Mouse (Mus musculus) neural tube, embryonic 13.5 days (tissue): ENCODE data around the gene Plekha3. TPM values are rescaled to one million over a fixed set of nuclear protein-coding genes. Genes with fewer than 3 reads are reported as not detected.

Experiments
- ATAC-seq: fragments of 200-750 bp; cut with Nextera tagmentation; 2 replicates; pipeline ENCODE4 v1.8.0; 2017; ENCODE audit warnings: low read depth, mild to moderate bottlenecking, moderate TSS enrichment, moderate library complexity
- H3K27ac ChIP-seq: fragments of 300-500 bp; sonication (generic); replicated peaks from 2 replicates; pipeline ENCODE4 v1.5.1; 2015; ENCODE audit warnings: moderate library complexity, mild to moderate bottlenecking, inconsistent platforms
- H3K27me3 ChIP-seq: fragments of 300-500 bp; sonication (generic); 2 replicates; pipeline ENCODE4 v1.6.1; 2015; ENCODE audit warnings: mild to moderate bottlenecking, inconsistent platforms
- H3K36me3 ChIP-seq: fragments of 300-500 bp; sonication (generic); 2 replicates; pipeline ENCODE4 v1.6.1; 2015; ENCODE audit warnings: mild to moderate bottlenecking, inconsistent platforms
- H3K4me1 ChIP-seq: fragments of 300-500 bp; sonication (generic); replicated peaks from 2 replicates; pipeline ENCODE4 v1.6.1; 2015; ENCODE audit warnings: inconsistent platforms
- H3K4me2 ChIP-seq: fragments of 300-500 bp; sonication (generic); 2 replicates; pipeline ENCODE4 v1.6.1; 2015; ENCODE audit warnings: inconsistent platforms, mild to moderate bottlenecking, moderate library complexity
- H3K4me3 ChIP-seq: fragments of 300-500 bp; sonication (generic); 2 replicates; pipeline ENCODE4 v1.5.1; 2015; ENCODE audit warnings: mild to moderate bottlenecking, inconsistent platforms
- H3K9ac ChIP-seq: fragments of 300-500 bp; sonication (generic); 2 replicates; pipeline ENCODE4 v1.6.1; 2015; ENCODE audit warnings: moderate library complexity, mild to moderate bottlenecking, inconsistent platforms
- H3K9me3 ChIP-seq: fragments of 300-500 bp; sonication (generic); 2 replicates; pipeline ENCODE4 v1.6.1; 2016; ENCODE audit warnings: inconsistent platforms
- WGBS: fragments of 180-500 bp; shearing (Covaris S2); methylation state at CpG from one replicate; pipeline ENCODE4 v1.1.7; 2015; 5-methylcytosine and 5-hydroxymethylcytosine counted together
- polyA plus RNA-seq: library from polyadenylated mRNA; unstranded; fragments of >200 nt; fragmentation: Nextera tagmentation; extraction: Ambion mirVana; gene quantifications from 2 replicates; pipeline ENCODE4 v1.2.1, GENCODE M21; 2015

Gene Plekha3
- 11.7 and 14.5 TPM in 2 replicates for polyA plus RNA-seq

- peak within 1 kb of the TSS; percentile 90 for H3K27ac ChIP-seq
- peaks cover 55% of the 10 kb centered on the region for H3K4me1 ChIP-seq
- peaks cover 7% of the 10 kb centered on the region; the same call in 1 of the 2 replicates for H3K36me3 ChIP-seq
- peak within 1 kb of the TSS; percentile 89 for H3K9ac ChIP-seq
- no peaks in the 10 kb centered on the region for H3K9me3 ChIP-seq
- H3K27me3 ChIP-seq = no peaks in the 10 kb centered on the region
- peak within 1 kb of the TSS; percentile 93 for H3K4me3 ChIP-seq
- WGBS = 4% methylated on average over 50 of the region's 52 CpGs
- peak within 1 kb of the TSS; percentile 76 for H3K4me2 ChIP-seq
- peak; percentile 68 for ATAC-seq
These were observed at the start of gene Plekha3 for GRCm38 (mm10) chr2:76674725-76675427. Gene Plekha3 (plus strand): TSS chr2:76675281.

GRCm38 (mm10) chr2:76630293-76630692 is 44.8 kb upstream of the Plekha3 start:
- no peak overlapping the region for H3K27ac ChIP-seq
- no peak for ATAC-seq
- peaks cover 5% of the 10 kb centered on the region; the same call in 1 of the 2 replicates for H3K9me3 ChIP-seq
- no peak overlapping the region for H3K4me3 ChIP-seq
- no peaks in the 10 kb centered on the region for H3K27me3 ChIP-seq
- H3K9ac ChIP-seq = no peak overlapping the region
- peaks cover 93% of the 10 kb centered on the region for H3K36me3 ChIP-seq
- H3K4me1 ChIP-seq = no peaks in the 10 kb centered on the region
- no peak overlapping the region for H3K4me2 ChIP-seq
- 94% methylated on average over 12 of the region's 12 CpGs for WGBS

GRCm38 (mm10) chr2:76631600-76631999 is 43.5 kb upstream of the Plekha3 start:
- Histone ChIP-seq H3K4me1 (no peaks in the 10 kb centered on the region), H3K36me3 (peaks cover 93% of the 10 kb centered on the region), H3K27me3 (no peaks in the 10 kb centered on the region), H3K27ac (no peak overlapping the region), H3K9me3 (no peaks in the 10 kb centered on the region), H3K4me3 (no peak overlapping the region), H3K9ac (no peak overlapping the region), H3K4me2 (no peak overlapping the region)
- ATAC-seq = no peak
- 85% methylated on average over 4 of the region's 4 CpGs for WGBS

- Histone ChIP-seq H3K36me3 (peaks cover 84% of the 10 kb centered on the region), H3K27ac (no peak overlapping the region), H3K4me2 (no peak overlapping the region), H3K9me3 (no peaks in the 10 kb centered on the region), H3K4me1 (no peaks in the 10 kb centered on the region; the same call in 1 of the 2 replicates), H3K4me3 (no peak overlapping the region), H3K9ac (no peak overlapping the region), H3K27me3 (no peaks in the 10 kb centered on the region)
- ATAC-seq = no peak
- WGBS = 95% methylated on average over 2 of the region's 2 CpGs
These were observed 35.4 kb upstream of the Plekha3 start for GRCm38 (mm10) chr2:76639637-76640036.

GRCm38 (mm10) chr2:76643801-76644200 is 31.3 kb upstream of the Plekha3 start:
- Histone ChIP-seq H3K27me3 (no peaks in the 10 kb centered on the region), H3K27ac (no peak overlapping the region), H3K4me3 (no peak overlapping the region), H3K9me3 (no peaks in the 10 kb centered on the region), H3K4me2 (no peak overlapping the region), H3K36me3 (peaks cover 49% of the 10 kb centered on the region), H3K9ac (no peak overlapping the region), H3K4me1 (peaks cover 24% of the 10 kb centered on the region)
- no peak for ATAC-seq

GRCm38 (mm10) chr2:76647441-76647869 is 27.6 kb upstream of the Plekha3 start:
- WGBS = under 1% methylated on average over 27 of the region's 32 CpGs
- peak overlapping the region; percentile 94 for H3K27ac ChIP-seq
- peak overlapping the region; percentile 87 for H3K9ac ChIP-seq
- peak overlapping the region; percentile 82 for H3K4me3 ChIP-seq
- H3K4me2 ChIP-seq = peak overlapping the region; percentile 75
- H3K4me1 ChIP-seq = peaks cover 25% of the 10 kb centered on the region
- ATAC-seq = peak; percentile 65
- peaks cover 16% of the 10 kb centered on the region for H3K36me3 ChIP-seq
- no peaks in the 10 kb centered on the region for H3K27me3 ChIP-seq
- no peaks in the 10 kb centered on the region for H3K9me3 ChIP-seq

GRCm38 (mm10) chr2:76647883-76648570 is 27.1 kb upstream of the Plekha3 start, which contains the start of the genes Prkra and Pjvk:
Gene Prkra (minus strand): TSS chr2:76648015.
Gene Pjvk (plus strand): TSS chr2:76648476.
- peak; percentile 99 for ATAC-seq
- Histone ChIP-seq H3K4me1 (peaks cover 25% of the 10 kb centered on the region), H3K36me3 (peaks cover 10% of the 10 kb centered on the region), H3K4me3 (peak within 1 kb of the TSS; percentile 82), H3K27ac (peak within 1 kb of the TSS; percentile 94), H3K4me2 (peak within 1 kb of the TSS; percentile 75), H3K9ac (peak within 1 kb of the TSS; percentile 87), H3K27me3 (no peaks in the 10 kb centered on the region), H3K9me3 (no peaks in the 10 kb centered on the region)
- WGBS = under 1% methylated on average over 42 of the region's 42 CpGs

GRCm38 (mm10) chr2:76648666-76649141 is 26.4 kb upstream of the Plekha3 start:
- H3K27me3 ChIP-seq = no peaks in the 10 kb centered on the region
- 34% methylated on average over 13 of the region's 13 CpGs for WGBS
- peak overlapping the region; percentile 94 for H3K27ac ChIP-seq
- peaks cover 6% of the 10 kb centered on the region for H3K36me3 ChIP-seq
- ATAC-seq = peak; percentile 48
- peak overlapping the region; percentile 75 for H3K4me2 ChIP-seq
- H3K9me3 ChIP-seq = no peaks in the 10 kb centered on the region
- peaks cover 25% of the 10 kb centered on the region for H3K4me1 ChIP-seq
- peak overlapping the region; percentile 82 for H3K4me3 ChIP-seq
- H3K9ac ChIP-seq = peak overlapping the region; percentile 71

- no peaks in the 10 kb centered on the region for H3K36me3 ChIP-seq
- H3K4me3 ChIP-seq = no peak overlapping the region
- no peak for ATAC-seq
- WGBS = 97% methylated on average over 4 of the region's 4 CpGs
- no peak overlapping the region for H3K9ac ChIP-seq
- H3K9me3 ChIP-seq = no peaks in the 10 kb centered on the region
- peaks cover 6% of the 10 kb centered on the region; the same call in 1 of the 2 replicates for H3K4me1 ChIP-seq
- H3K27me3 ChIP-seq = no peaks in the 10 kb centered on the region
- H3K4me2 ChIP-seq = no peak overlapping the region
- no peak overlapping the region for H3K27ac ChIP-seq
These were observed 22.0 kb upstream of the Plekha3 start for GRCm38 (mm10) chr2:76653070-76653469.

- H3K9ac ChIP-seq = no peak overlapping the region
- H3K27me3 ChIP-seq = no peaks in the 10 kb centered on the region
- no peaks in the 10 kb centered on the region for H3K9me3 ChIP-seq
- no peak overlapping the region for H3K4me2 ChIP-seq
- no peaks in the 10 kb centered on the region for H3K36me3 ChIP-seq
- no peaks in the 10 kb centered on the region for H3K4me1 ChIP-seq
- ATAC-seq = no peak
- no peak overlapping the region for H3K27ac ChIP-seq
- H3K4me3 ChIP-seq = no peak overlapping the region
- 86% methylated on average over 5 of the region's 5 CpGs for WGBS
These were observed 20.4 kb upstream of the Plekha3 start for GRCm38 (mm10) chr2:76654646-76655045.

GRCm38 (mm10) chr2:76655444-76655843 is 19.6 kb upstream of the Plekha3 start:
- H3K9ac ChIP-seq = no peak overlapping the region
- H3K4me2 ChIP-seq = no peak overlapping the region
- no peak overlapping the region for H3K27ac ChIP-seq
- H3K9me3 ChIP-seq = no peaks in the 10 kb centered on the region
- ATAC-seq = no peak
- no peaks in the 10 kb centered on the region for H3K36me3 ChIP-seq
- no peaks in the 10 kb centered on the region for H3K4me1 ChIP-seq
- H3K27me3 ChIP-seq = no peaks in the 10 kb centered on the region
- H3K4me3 ChIP-seq = no peak overlapping the region
- WGBS = 75% methylated on average over 3 of the region's 3 CpGs

- WGBS = 11% methylated on average over 1 of the region's 1 CpGs
These were observed 19.1 kb upstream of the Plekha3 start for GRCm38 (mm10) chr2:76655982-76656381.

More at GRCm38 (mm10) chr2:76655982-76656381, 19.1 kb upstream of the Plekha3 start:
- H3K4me1 ChIP-seq = no peaks in the 10 kb centered on the region
- H3K9ac ChIP-seq = no peak overlapping the region
- no peaks in the 10 kb centered on the region for H3K36me3 ChIP-seq
- ATAC-seq = no peak
- no peaks in the 10 kb centered on the region for H3K9me3 ChIP-seq
- no peak overlapping the region for H3K4me2 ChIP-seq
- H3K27ac ChIP-seq = no peak overlapping the region
- no peak overlapping the region for H3K4me3 ChIP-seq
- no peaks in the 10 kb centered on the region for H3K27me3 ChIP-seq
